Mouse (Mus musculus): ENCODE data around the gene Mcm2. TPM values are rescaled to one million over a fixed set of nuclear protein-coding genes. Genes with fewer than 3 reads are reported as not detected.

The Mcm2 gene
- polyA plus RNA-seq, 1 experiment: 8.1 TPM

DNA sequence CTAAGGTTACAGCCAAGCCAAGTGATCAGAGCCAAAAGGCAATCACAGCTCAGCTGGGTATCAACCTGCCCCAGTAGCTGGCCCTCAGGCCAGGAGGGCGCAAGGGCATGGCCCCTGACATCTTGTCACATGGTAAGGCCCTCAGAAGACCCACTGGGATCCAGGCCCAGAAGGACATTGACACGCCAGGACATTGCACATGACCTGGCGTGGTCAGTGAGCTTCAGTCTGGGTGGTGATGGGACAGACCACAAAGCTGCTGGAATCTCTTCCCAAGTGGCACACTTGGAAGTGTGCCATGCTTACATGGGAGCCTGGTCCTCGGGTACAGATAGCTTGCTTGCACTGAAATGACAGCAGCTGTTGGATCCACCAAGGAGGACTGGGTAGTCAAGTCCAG lies 14.4 kb upstream of the Mcm2 start:
- H3K36me3 ChIP-seq (ENCODE audit: control insufficient read depth, insufficient read depth, low read length): no peaks in the 10 kb centered on the region
- no peak overlapping the region for H3K4me3 ChIP-seq (ENCODE audit: control insufficient read depth, low read depth, low read length)
- no peaks in the 10 kb centered on the region for H3K4me1 ChIP-seq (ENCODE audit: control insufficient read depth, insufficient read depth, low read length)
- TF ChIP-seq CTCF (IDR thresholded peaks at IDR 0.05; ENCODE audit: control insufficient read depth, insufficient read depth, insufficient replicate concordance, low read depth, low read length): no peak
- no peak for TF ChIP-seq POLR2A (IDR thresholded peaks at IDR 0.05; ENCODE audit: control insufficient read depth, low read depth, low read length)
- H3K27ac ChIP-seq (ENCODE audit: control insufficient read depth, insufficient read depth, low read depth, low read length): no peak overlapping the region
- H3K27me3 ChIP-seq (ENCODE audit: control insufficient read depth, insufficient read depth, low read length): no peaks in the 10 kb centered on the region

DNA sequence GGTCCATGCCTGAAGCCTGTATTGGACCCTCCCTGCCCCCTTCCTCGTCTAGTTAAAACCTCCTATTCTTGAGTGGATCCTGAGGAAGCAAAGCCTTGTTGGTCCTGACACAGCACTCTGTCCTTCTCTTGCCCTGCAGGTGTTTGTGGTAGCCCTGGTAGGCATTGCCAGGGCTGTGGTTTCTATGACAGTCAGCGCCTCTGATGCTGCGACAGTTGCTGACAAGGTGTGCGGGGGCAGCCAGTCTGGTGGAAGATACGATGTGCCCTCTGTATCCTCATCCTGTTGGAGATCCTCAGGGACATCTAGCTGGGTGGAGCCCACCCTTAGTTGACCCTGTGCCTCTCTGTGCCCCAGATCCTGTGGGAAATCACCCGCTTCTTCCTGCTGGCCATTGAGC lies 10.6 kb upstream of the Mcm2 start:
- TF ChIP-seq CTCF (IDR thresholded peaks at IDR 0.05; ENCODE audit: control insufficient read depth, insufficient read depth, insufficient replicate concordance, low read depth, low read length): no peak
- no peak for TF ChIP-seq POLR2A (IDR thresholded peaks at IDR 0.05; ENCODE audit: control insufficient read depth, low read depth, low read length)
- Histone ChIP-seq H3K27me3 (ENCODE audit: control insufficient read depth, insufficient read depth, low read length) (no peaks in the 10 kb centered on the region), H3K4me3 (ENCODE audit: control insufficient read depth, low read depth, low read length) (no peak overlapping the region), H3K36me3 (ENCODE audit: control insufficient read depth, insufficient read depth, low read length) (no peaks in the 10 kb centered on the region), H3K4me1 (ENCODE audit: control insufficient read depth, insufficient read depth, low read length) (peaks cover 6% of the 10 kb centered on the region; the same call in 1 of the 2 replicates), H3K27ac (ENCODE audit: control insufficient read depth, insufficient read depth, low read depth, low read length) (no peak overlapping the region)

GRCm38 (mm10) chr6:88906369-88907108 lies 8.0 kb upstream of the Mcm2 start:
- peak overlapping the region; percentile 26; the same call in 1 of the 2 replicates for H3K27ac ChIP-seq (ENCODE audit: control insufficient read depth, insufficient read depth, low read depth, low read length)

DNA sequence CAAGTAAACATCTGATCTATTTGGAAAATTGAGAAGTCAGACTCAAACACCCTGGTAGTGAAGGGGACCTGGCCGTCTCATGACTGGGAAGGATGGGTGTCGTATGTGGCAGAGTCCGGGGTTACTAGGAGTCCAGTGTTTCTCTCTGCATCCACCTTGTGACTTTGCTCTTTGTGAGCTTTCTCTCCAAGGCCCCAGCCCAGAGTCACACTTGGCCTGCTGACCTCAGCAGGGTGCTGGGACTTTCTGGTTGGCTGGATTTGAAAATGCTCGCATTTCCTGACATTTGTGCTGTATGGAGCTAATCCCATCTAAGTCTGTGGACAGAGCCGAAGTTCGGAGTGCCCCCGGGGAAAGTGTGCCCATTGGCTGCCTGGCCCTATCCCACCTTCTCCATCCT lies 6.5 kb upstream of the Mcm2 start:
- Histone ChIP-seq H3K27ac (ENCODE audit: control insufficient read depth, insufficient read depth, low read depth, low read length) (no peak overlapping the region; the same call in none of the 2 replicates), H3K36me3 (ENCODE audit: control insufficient read depth, insufficient read depth, low read length) (no peaks in the 10 kb centered on the region), H3K4me1 (ENCODE audit: control insufficient read depth, insufficient read depth, low read length) (peaks cover 20% of the 10 kb centered on the region), H3K4me3 (ENCODE audit: control insufficient read depth, low read depth, low read length) (no peak overlapping the region), H3K27me3 (ENCODE audit: control insufficient read depth, insufficient read depth, low read length) (no peaks in the 10 kb centered on the region)
- no peak for TF ChIP-seq POLR2A (IDR thresholded peaks at IDR 0.05; ENCODE audit: control insufficient read depth, low read depth, low read length)

More at GRCm38 (mm10) chr6:88906369-88907108, 8.0 kb upstream of the Mcm2 start:
- peak; percentile 75 for TF ChIP-seq CTCF (IDR thresholded peaks at IDR 0.05; ENCODE audit: control insufficient read depth, insufficient read depth, insufficient replicate concordance, low read depth, low read length)
- no peak for TF ChIP-seq POLR2A (IDR thresholded peaks at IDR 0.05; ENCODE audit: control insufficient read depth, low read depth, low read length)
- Histone ChIP-seq H3K36me3 (ENCODE audit: control insufficient read depth, insufficient read depth, low read length) (no peaks in the 10 kb centered on the region), H3K27me3 (ENCODE audit: control insufficient read depth, insufficient read depth, low read length) (no peaks in the 10 kb centered on the region), H3K4me1 (ENCODE audit: control insufficient read depth, insufficient read depth, low read length) (peaks cover 17% of the 10 kb centered on the region), H3K4me3 (ENCODE audit: control insufficient read depth, low read depth, low read length) (no peak overlapping the region)

- Histone ChIP-seq H3K27me3 (ENCODE audit: control insufficient read depth, insufficient read depth, low read length) (no peaks in the 10 kb centered on the region), H3K4me1 (ENCODE audit: control insufficient read depth, insufficient read depth, low read length) (peaks cover 20% of the 10 kb centered on the region), H3K27ac (ENCODE audit: control insufficient read depth, insufficient read depth, low read depth, low read length) (no peak overlapping the region), H3K4me3 (ENCODE audit: control insufficient read depth, low read depth, low read length) (no peak overlapping the region), H3K36me3 (ENCODE audit: control insufficient read depth, insufficient read depth, low read length) (no peaks in the 10 kb centered on the region)
- no peak for TF ChIP-seq CTCF (IDR thresholded peaks at IDR 0.05; ENCODE audit: control insufficient read depth, insufficient read depth, insufficient replicate concordance, low read depth, low read length)
- no peak for TF ChIP-seq POLR2A (IDR thresholded peaks at IDR 0.05; ENCODE audit: control insufficient read depth, low read depth, low read length)
These were observed 5.9 kb upstream of the Mcm2 start for GRCm38 (mm10) chr6:88904456-88904974.

GRCm38 (mm10) chr6:88903708-88904107 lies 5.1 kb upstream of the Mcm2 start:
- no peak overlapping the region for H3K4me3 ChIP-seq (ENCODE audit: control insufficient read depth, low read depth, low read length)
- no peaks in the 10 kb centered on the region for H3K27me3 ChIP-seq (ENCODE audit: control insufficient read depth, insufficient read depth, low read length)
- no peak overlapping the region for H3K27ac ChIP-seq (ENCODE audit: control insufficient read depth, insufficient read depth, low read depth, low read length)
- H3K36me3 ChIP-seq (ENCODE audit: control insufficient read depth, insufficient read depth, low read length): no peaks in the 10 kb centered on the region
- TF ChIP-seq POLR2A (IDR thresholded peaks at IDR 0.05; ENCODE audit: control insufficient read depth, low read depth, low read length) (no peak), CTCF (IDR thresholded peaks at IDR 0.05; ENCODE audit: control insufficient read depth, insufficient read depth, insufficient replicate concordance, low read depth, low read length) (no peak)
- H3K4me1 ChIP-seq (ENCODE audit: control insufficient read depth, insufficient read depth, low read length): peaks cover 25% of the 10 kb centered on the region

DNA sequence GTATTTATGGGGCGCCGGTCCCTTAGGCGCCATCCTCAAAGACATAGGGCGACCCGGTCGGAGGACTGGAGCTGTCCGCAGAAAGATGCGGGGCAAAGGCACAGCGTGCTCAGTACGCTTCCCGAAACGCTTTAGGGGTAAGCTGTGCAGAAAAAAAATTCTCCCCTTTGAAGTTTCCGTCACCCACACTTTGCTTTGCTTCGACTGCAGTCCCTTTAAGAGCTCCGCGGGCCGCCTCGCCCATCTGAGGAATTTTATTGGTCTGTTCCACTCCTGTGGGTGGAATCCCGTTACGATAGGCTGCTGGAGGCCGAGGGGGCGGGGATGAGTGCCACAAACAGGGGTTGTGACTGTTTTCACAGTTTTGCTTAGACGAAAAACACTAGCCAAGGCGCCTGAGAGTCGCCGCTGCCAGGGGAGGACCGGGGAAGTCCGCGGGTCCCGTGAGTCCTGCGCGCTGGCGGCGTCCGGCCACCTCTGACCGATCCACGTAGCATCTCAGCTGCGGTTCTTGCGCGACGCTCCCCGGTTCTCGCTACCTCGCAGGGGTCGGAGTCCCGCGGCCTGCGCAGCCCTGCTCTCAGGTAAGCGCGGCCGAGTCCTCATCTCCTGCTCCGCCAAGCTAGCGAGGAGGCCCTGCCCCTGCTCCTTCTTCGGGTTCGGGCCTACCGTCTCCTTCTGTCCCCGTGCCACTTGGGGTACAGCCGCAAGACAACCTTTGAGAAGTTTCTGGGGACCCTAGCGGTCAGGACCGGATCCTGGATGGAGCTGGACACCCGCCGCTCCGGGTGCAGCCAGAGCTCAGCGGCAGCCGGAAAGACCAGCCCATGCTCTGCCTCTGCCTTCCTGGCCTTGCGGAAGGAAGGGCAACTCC lies 3.6 kb upstream of the Mcm2 start, which contains the start of gene Tpra1:
TSS of gene Tpra1 (plus strand) at position 305 of the 874 bp plus-strand sequence.
- Histone ChIP-seq H3K4me3 (ENCODE audit: control insufficient read depth, low read depth, low read length) (peak within 1 kb of the TSS; percentile 97), H3K27ac (ENCODE audit: control insufficient read depth, insufficient read depth, low read depth, low read length) (peak within 1 kb of the TSS; percentile 88), H3K27me3 (ENCODE audit: control insufficient read depth, insufficient read depth, low read length) (no peaks in the 10 kb centered on the region), H3K36me3 (ENCODE audit: control insufficient read depth, insufficient read depth, low read length) (no peaks in the 10 kb centered on the region), H3K4me1 (ENCODE audit: control insufficient read depth, insufficient read depth, low read length) (peaks cover 27% of the 10 kb centered on the region)
- TF ChIP-seq CTCF (IDR thresholded peaks at IDR 0.05; ENCODE audit: control insufficient read depth, insufficient read depth, insufficient replicate concordance, low read depth, low read length) (no peak), POLR2A (IDR thresholded peaks at IDR 0.05; ENCODE audit: control insufficient read depth, low read depth, low read length) (no peak; the same call in 1 of the 2 replicates)

Measured in testis, adult 2 months (tissue).